Mouse (Mus musculus): Measurements from ENCODE around the gene Alg14. TPM values are rescaled to one million over a fixed set of nuclear protein-coding genes. Genes with fewer than 3 reads are reported as not detected.

Alg14 gene
- total RNA-seq, 2 experiments from 2014 or later, result 13.9 to 15.6 TPM

DNA sequence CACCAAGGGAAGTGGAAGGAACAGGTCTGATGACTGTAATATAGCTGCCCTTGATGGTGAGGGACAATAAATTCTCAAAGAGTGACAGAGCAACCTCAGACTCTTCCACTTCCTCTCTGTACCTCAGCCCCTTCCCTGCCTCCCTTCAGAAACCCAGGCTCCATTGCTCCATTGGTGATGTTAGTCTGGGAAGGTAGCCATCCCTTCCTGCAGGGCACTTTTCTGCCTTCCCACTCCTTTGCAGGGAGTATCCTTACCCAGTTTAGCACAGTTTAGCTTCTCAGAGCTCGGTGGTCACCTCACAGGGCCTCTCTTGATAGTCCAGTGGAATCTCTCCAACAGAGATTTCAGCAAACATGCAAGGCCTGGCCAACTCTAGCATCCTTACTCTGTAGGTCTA lies 30.7 kb upstream of the Alg14 start:
- Histone ChIP-seq H3K4me3 (no peak overlapping the region), H3K27ac (no peak overlapping the region)
- DNase-seq (ENCODE audit: extremely low spot score in 1 of 2, low spot score in 2 of 2), result no peak
- no peak for TF ChIP-seq CTCF (IDR thresholded peaks at IDR 0.05)
- intact Hi-C loops (cut with DNase I), result no loop called here

GRCm38 (mm10) chr3:121261251-121261650 lies 30.3 kb upstream of the Alg14 start:
- no peak for TF ChIP-seq CTCF (IDR thresholded peaks at IDR 0.05)
- Histone ChIP-seq H3K4me3 (no peak overlapping the region; the same call in 1 of the 2 replicates), H3K27ac (no peak overlapping the region)
- DNase-seq (ENCODE audit: extremely low spot score in 1 of 2, low spot score in 2 of 2), result no peak
- intact Hi-C loops (cut with DNase I), result no loop called here

DNA sequence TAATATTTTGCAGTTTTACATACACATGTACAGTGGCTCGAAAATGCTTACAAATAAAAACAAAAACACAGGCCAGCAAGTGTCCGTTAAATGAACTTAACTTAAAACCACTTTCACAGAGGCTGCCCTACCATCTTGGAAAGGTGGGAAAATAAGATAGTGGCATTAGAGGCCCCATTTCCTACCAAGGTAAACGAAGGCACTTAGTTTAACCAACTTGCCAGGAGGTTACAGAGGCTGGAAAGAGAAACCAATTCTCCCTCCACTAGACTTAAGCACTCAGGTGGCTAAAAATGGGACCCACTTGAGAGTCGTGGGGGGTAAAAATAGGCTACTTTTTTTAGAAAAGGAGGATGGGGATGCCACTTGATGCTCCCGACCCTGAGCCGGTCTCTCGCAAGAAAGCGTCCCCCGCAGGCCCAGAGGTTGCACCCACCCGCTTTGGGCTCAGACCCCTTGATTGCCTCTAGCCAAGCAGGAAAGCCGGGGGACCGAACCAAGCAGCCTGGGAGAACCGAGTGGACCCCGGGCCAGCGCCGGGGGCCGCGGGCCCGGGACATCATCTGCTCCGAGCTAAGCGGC lies 29.5 kb upstream of the Alg14 start:
- DNase-seq (ENCODE audit: extremely low spot score in 1 of 2, low spot score in 2 of 2), result peak in 1 of 2 experiments; percentile 31
- intact Hi-C loops (cut with DNase I), result loop anchor here (2.0 kb wide), 2 partner anchors 29 to 91 kb away; partner anchors contain the start of genes Alg14 and Rwdd3
- no peak for TF ChIP-seq CTCF (IDR thresholded peaks at IDR 0.05)
- H3K27ac ChIP-seq, result peak overlapping the region; percentile 89
- peak overlapping the region; percentile 73 for H3K4me3 ChIP-seq

DNA sequence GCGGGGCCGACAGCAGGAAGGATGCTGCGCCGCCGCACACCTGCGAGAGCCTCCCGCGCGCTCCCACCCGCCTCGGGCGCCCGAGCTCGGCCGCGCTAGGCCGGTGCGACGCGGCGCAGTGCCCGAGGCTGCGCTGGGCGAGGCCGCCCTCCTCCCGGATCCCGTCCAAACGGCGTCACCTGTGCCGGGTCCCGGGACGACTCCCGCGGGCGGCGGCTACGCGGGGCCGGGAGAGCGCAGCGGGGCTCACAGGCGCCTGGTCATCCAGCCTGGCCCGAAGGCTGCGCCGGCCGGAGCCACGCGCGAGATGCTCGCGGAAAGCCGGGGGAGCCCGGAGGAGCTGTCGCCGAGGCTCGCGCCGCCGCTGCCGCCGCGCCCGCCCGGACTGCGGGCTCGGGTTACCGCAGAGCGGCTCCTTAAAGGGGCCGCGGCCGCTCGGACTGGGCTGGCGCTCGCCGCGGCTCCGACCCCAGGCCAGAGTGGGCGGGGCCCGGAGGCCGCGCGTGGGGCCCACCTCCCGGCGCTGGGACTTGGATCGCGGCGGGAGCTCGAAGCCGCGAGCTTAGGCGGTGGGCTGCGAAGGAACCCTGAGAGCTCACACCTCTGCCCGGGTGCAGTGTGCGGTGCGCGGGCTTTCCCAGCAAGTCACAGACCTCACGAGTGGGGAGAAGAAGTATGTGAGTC lies 28.9 kb upstream of the Alg14 start:
- intact Hi-C loops (cut with DNase I), result loop anchor here (2.0 kb wide), 2 partner anchors 28 to 92 kb away; partner anchors contain the start of genes Alg14 and Rwdd3
- Histone ChIP-seq H3K4me3 (peak overlapping the region; percentile 73), H3K27ac (peak overlapping the region; percentile 89)
- TF ChIP-seq CTCF (IDR thresholded peaks at IDR 0.05), result no peak
- peak; percentile 55 to 58 for DNase-seq (ENCODE audit: extremely low spot score in 1 of 2, low spot score in 2 of 2)

DNA sequence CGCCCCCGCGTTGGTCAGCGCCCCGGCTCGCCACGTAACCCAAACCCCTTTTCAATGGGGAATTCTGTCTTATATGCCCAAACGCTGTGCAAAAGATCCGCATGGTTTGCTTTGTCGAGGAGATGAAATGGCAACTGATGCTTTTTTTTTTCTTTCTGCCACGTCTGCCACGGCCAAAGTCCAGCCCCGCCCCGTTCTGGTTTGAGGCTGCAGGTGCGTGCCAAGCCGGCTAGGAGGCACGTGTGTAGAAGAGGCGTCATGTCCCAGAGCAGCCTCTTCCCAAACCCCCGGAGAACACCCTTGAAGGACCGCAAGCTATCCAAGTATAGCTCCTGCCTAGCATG lies 28.4 kb upstream of the Alg14 start:
- Histone ChIP-seq H3K4me3 (peak overlapping the region; percentile 73), H3K27ac (peak overlapping the region; percentile 89)
- DNase-seq (ENCODE audit: extremely low spot score in 1 of 2, low spot score in 2 of 2), result peak; percentile 48 to 63
- no peak for TF ChIP-seq CTCF (IDR thresholded peaks at IDR 0.05)
- intact Hi-C loops (cut with DNase I), result loop anchor here (2.0 kb wide), 2 partner anchors 28 to 92 kb away; partner anchors contain the start of genes Alg14 and Rwdd3

GRCm38 (mm10) chr3:121264242-121264641 lies 27.3 kb upstream of the Alg14 start:
- H3K4me3 ChIP-seq, result no peak overlapping the region
- no peak for TF ChIP-seq CTCF (IDR thresholded peaks at IDR 0.05)
- intact Hi-C loops (cut with DNase I), result no loop called here
- DNase-seq (ENCODE audit: extremely low spot score in 1 of 2, low spot score in 2 of 2), result no peak
- no peak overlapping the region for H3K27ac ChIP-seq

DNA sequence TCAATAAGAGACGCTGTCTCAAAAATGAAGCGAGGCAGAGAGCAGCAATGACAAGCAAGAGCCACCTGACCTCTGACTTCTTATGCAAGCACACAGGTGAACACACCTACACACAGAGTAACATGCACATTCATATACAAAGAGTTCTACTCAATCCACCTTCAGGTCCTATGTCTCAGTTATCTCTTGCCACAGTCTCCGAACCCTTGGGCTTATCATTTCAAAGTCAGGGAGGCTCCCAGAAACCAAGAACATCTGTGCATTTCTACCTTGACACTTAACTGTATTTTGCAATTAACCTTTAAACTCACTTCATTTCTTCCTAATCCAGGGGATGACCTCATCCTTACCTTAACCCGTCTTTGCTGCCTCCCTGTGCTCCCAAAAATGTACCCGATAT lies 24.3 kb upstream of the Alg14 start:
- TF ChIP-seq CTCF (IDR thresholded peaks at IDR 0.05), result no peak
- intact Hi-C loops (cut with DNase I), result no loop called here
- Histone ChIP-seq H3K27ac (no peak overlapping the region), H3K4me3 (no peak overlapping the region)
- DNase-seq (ENCODE audit: extremely low spot score in 1 of 2, low spot score in 2 of 2), result no peak

- no peak for TF ChIP-seq CTCF (IDR thresholded peaks at IDR 0.05)
- intact Hi-C loops (cut with DNase I), result no loop called here
- no peak overlapping the region for H3K27ac ChIP-seq
- DNase-seq (ENCODE audit: extremely low spot score in 1 of 2, low spot score in 2 of 2), result no peak
- H3K4me3 ChIP-seq, result no peak overlapping the region
Measured at GRCm38 (mm10) chr3:121272577-121272976, 19.0 kb upstream of the Alg14 start.

- intact Hi-C loops (cut with DNase I), result no loop called here
Measured at GRCm38 (mm10) chr3:121274010-121274409, 17.6 kb upstream of the Alg14 start.

DNA sequence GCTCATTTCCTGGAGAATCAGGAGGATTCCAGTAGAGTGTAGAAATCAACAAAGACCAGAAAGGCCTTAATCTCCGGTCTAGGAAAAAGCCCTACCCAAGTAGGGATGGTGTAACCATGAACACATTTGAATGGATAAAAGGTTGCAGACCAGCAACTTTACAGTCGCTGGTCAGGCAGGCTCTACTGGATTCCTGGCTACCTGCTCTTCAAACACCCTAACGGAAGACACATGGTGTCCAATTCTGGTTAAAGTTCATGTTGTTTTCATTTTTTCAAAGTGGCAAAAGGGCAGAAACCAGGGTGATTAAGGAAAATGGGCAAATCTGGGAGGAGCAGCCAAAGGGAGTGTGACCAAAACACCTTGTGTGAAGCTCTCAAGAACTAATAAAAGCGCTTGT lies 14.6 kb upstream of the Alg14 start:
- no peak for DNase-seq (ENCODE audit: extremely low spot score in 1 of 2, low spot score in 2 of 2)
- Histone ChIP-seq H3K4me3 (no peak overlapping the region), H3K27ac (no peak overlapping the region)
- intact Hi-C loops (cut with DNase I), result no loop called here
- no peak for TF ChIP-seq CTCF (IDR thresholded peaks at IDR 0.05)

More at GRCm38 (mm10) chr3:121274010-121274409, 17.6 kb upstream of the Alg14 start:
- DNase-seq (ENCODE audit: extremely low spot score in 1 of 2, low spot score in 2 of 2), result no peak
- H3K27ac ChIP-seq, result no peak overlapping the region
- H3K4me3 ChIP-seq, result no peak overlapping the region
- no peak for TF ChIP-seq CTCF (IDR thresholded peaks at IDR 0.05)

GRCm38 (mm10) chr3:121277557-121277956 lies 14.0 kb upstream of the Alg14 start:
- no peak overlapping the region for H3K27ac ChIP-seq
- H3K4me3 ChIP-seq, result no peak overlapping the region
- no peak for TF ChIP-seq CTCF (IDR thresholded peaks at IDR 0.05)
- intact Hi-C loops (cut with DNase I), result no loop called here
- no peak for DNase-seq (ENCODE audit: extremely low spot score in 1 of 2, low spot score in 2 of 2)

GRCm38 (mm10) chr3:121279679-121280078 lies 11.9 kb upstream of the Alg14 start:
- H3K27ac ChIP-seq, result no peak overlapping the region
- intact Hi-C loops (cut with DNase I), result no loop called here
- no peak for DNase-seq (ENCODE audit: extremely low spot score in 1 of 2, low spot score in 2 of 2)

GRCm38 (mm10) chr3:121282998-121283397 lies 8.6 kb upstream of the Alg14 start, which contains the start of gene Tmem56:
TSS of gene Tmem56 (minus strand) at chr3:121283098.
- no peak for DNase-seq (ENCODE audit: extremely low spot score in 1 of 2, low spot score in 2 of 2)
- intact Hi-C loops (cut with DNase I), result no loop called here
- no peak within 1 kb of the TSS for H3K4me3 ChIP-seq
- no peak within 1 kb of the TSS for H3K27ac ChIP-seq
- TF ChIP-seq CTCF (IDR thresholded peaks at IDR 0.05), result no peak

More at GRCm38 (mm10) chr3:121279679-121280078, 11.9 kb upstream of the Alg14 start:
- H3K4me3 ChIP-seq, result no peak overlapping the region
- no peak for TF ChIP-seq CTCF (IDR thresholded peaks at IDR 0.05)
